8 mouse cellular contexts compared by ENCODE assay signal in genomic region chr17:33779271-33779966, GRCm38 (mm10). TPM values are rescaled to one million over a fixed set of nuclear protein-coding genes. Genes with fewer than 3 reads are reported as not detected.
A peak's percentile ranks its signal among the peaks of the same experiment; 100 is the strongest.
DNase-seq lines count a peak whose midpoint lies in the region; ATAC-seq and TF ChIP-seq lines count a peak whose summit lies in the region.

No protein-coding gene starts in this region.

- no peak for TF ChIP-seq CTCF in layer of hippocampus, adult 2 months (conservative IDR thresholded peaks at IDR 0.05)

- peaks cover 37% of the 10 kb centered on the region for H3K4me1 ChIP-seq in liver, embryonic 16.5 days (ENCODE audit: control insufficient read depth, low read depth, low read length)

- H3K4me2 ChIP-seq in liver, embryonic 16.5 days (ENCODE audit: low read depth, low read length): peak overlapping the region; percentile 83

- 47% methylated on average over 9 of the region's 9 CpGs for WGBS in liver, embryonic 16.5 days (ENCODE audit: insufficient replicate concordance)

- peaks cover 3% of the 10 kb centered on the region; the same call in 1 of the 2 replicates for H3K36me3 ChIP-seq in liver, embryonic 16.5 days (ENCODE audit: control insufficient read depth, insufficient read depth)

- H3K27ac ChIP-seq in layer of hippocampus, adult 2 months: peak overlapping the region; percentile 80
- H3K27ac ChIP-seq in liver, embryonic 16.5 days (ENCODE audit: low read length): peak overlapping the region; percentile 79

- peak; percentile 90 for DNase-seq in MN1 (ENCODE audit: low spot score)
- peak; percentile 47 for DNase-seq in cerebellum, adult 9-10 months
- peak; percentile 99 for DNase-seq in heart, postnatal 4 days
- DNase-seq in layer of hippocampus, adult 2 months (ENCODE audit: low spot score in 2 of 2): peak; percentile 87 to 91
- peak; percentile 40 for DNase-seq in retina, postnatal 7 days (ENCODE audit: low read depth, low spot score)

- no peak overlapping the region; the same call in 1 of the 2 replicates for H3K9ac ChIP-seq in liver, embryonic 16.5 days (ENCODE audit: low read depth, low read length)

- H3K9me3 ChIP-seq in liver, embryonic 16.5 days (replicated peaks; ENCODE audit: control insufficient read depth, low read length): no peaks in the 10 kb centered on the region

- H3K4me3 ChIP-seq in layer of hippocampus, adult 2 months: peak overlapping the region; percentile 55; the same call in 1 of the 2 replicates
- H3K4me3 ChIP-seq in liver, embryonic 16.5 days (ENCODE audit: low read depth, low read length): peak overlapping the region; percentile 64

- ATAC-seq in frontal cortex, adult (ENCODE audit: low TSS enrichment): peak; percentile 74
- ATAC-seq in liver, embryonic 16.5 days (ENCODE audit: low read depth): peak; percentile 74
- no peak for ATAC-seq in erythroid progenitor cell, adult 5-6 weeks (replicated peaks; ENCODE audit: low FRiP score, poor library complexity, severe bottlenecking)

- H3K27me3 ChIP-seq in liver, embryonic 16.5 days (ENCODE audit: control insufficient read depth, insufficient read depth, low read depth, low read length): no peaks in the 10 kb centered on the region

RNA-seq across cellular contexts. Expression of gene Angptl4, which starts 2.2 kb away (rescaled TPM):
- 10 to 100 TPM; 29.1 to 35.0 TPM for total RNA-seq in heart, postnatal 4 days (2021)
- total RNA-seq in layer of hippocampus, adult 2 months (2021): 1 to 10 TPM; 4.1 to 4.2 TPM
- 29.3 and 29.6 TPM in 2 replicates for polyA plus RNA-seq in liver, embryonic 16.5 days (2015; fragmentation: Nextera tagmentation; extraction: Ambion mirVana)
- 0.36 and 0.84 TPM in 2 replicates for total RNA-seq in erythroid progenitor cell, adult 5-6 weeks (2015; ENCODE audit: low replicate concordance)
- 0.77 TPM in 1 of 2 replicates, not detected in the other for total RNA-seq in erythroid progenitor cell, adult 5-6 weeks (2017; ENCODE audit: low replicate concordance)

RNA-seq across cellular contexts. Expression of gene Rab11b, which starts 19.1 kb away (rescaled TPM):
- 100 to 1,000 TPM; 333 to 343 TPM for total RNA-seq in heart, postnatal 4 days (2021)
- total RNA-seq in layer of hippocampus, adult 2 months (2021): 100 to 1,000 TPM; 306 to 322 TPM
- 107 and 115 TPM in 2 replicates for polyA plus RNA-seq in liver, embryonic 16.5 days (2015; fragmentation: Nextera tagmentation; extraction: Ambion mirVana)
- 59.1 and 87.6 TPM in 2 replicates for total RNA-seq in erythroid progenitor cell, adult 5-6 weeks (2015; ENCODE audit: low replicate concordance)
- 42.6 and 46.8 TPM in 2 replicates for total RNA-seq in erythroid progenitor cell, adult 5-6 weeks (2017; ENCODE audit: low replicate concordance)

RNA-seq across cellular contexts. Expression of gene Kank3, which starts 30.9 kb away (rescaled TPM):
- total RNA-seq in heart, postnatal 4 days (2021): 10 to 100 TPM; 57.5 to 58.5 TPM
- 10 to 100 TPM; 35.2 to 40.6 TPM for total RNA-seq in layer of hippocampus, adult 2 months (2021)
- polyA plus RNA-seq in liver, embryonic 16.5 days (2015; fragmentation: Nextera tagmentation; extraction: Ambion mirVana): 10.0 and 13.7 TPM in 2 replicates
- total RNA-seq in erythroid progenitor cell, adult 5-6 weeks (2015; ENCODE audit: low replicate concordance): 5.0 TPM in 1 of 2 replicates, not detected in the other
- 2.7 TPM in 1 of 2 replicates, not detected in the other for total RNA-seq in erythroid progenitor cell, adult 5-6 weeks (2017; ENCODE audit: low replicate concordance)

RNA-seq across cellular contexts. Expression of gene Rps28, which starts 44.9 kb away (rescaled TPM):
- 1,000 to 10,000 TPM; 1,097 to 1,179 TPM for total RNA-seq in heart, postnatal 4 days (2021)
- 100 to 1,000 TPM; 723 to 770 TPM for total RNA-seq in layer of hippocampus, adult 2 months (2021)
- polyA plus RNA-seq in liver, embryonic 16.5 days (2015; fragmentation: Nextera tagmentation; extraction: Ambion mirVana): 389 and 463 TPM in 2 replicates
- total RNA-seq in erythroid progenitor cell, adult 5-6 weeks (2015; ENCODE audit: low replicate concordance): 383 and 392 TPM in 2 replicates
- total RNA-seq in erythroid progenitor cell, adult 5-6 weeks (2017; ENCODE audit: low replicate concordance): 429 and 508 TPM in 2 replicates

RNA-seq across cellular contexts. Expression of gene Ndufa7, which starts 45.0 kb away (rescaled TPM):
- 100 to 1,000 TPM; 423 to 447 TPM for total RNA-seq in heart, postnatal 4 days (2021)
- total RNA-seq in layer of hippocampus, adult 2 months (2021): 100 to 1,000 TPM; 207 to 208 TPM
- polyA plus RNA-seq in liver, embryonic 16.5 days (2015; fragmentation: Nextera tagmentation; extraction: Ambion mirVana): 243 and 245 TPM in 2 replicates
- total RNA-seq in erythroid progenitor cell, adult 5-6 weeks (2015; ENCODE audit: low replicate concordance): 95.5 and 109 TPM in 2 replicates
- total RNA-seq in erythroid progenitor cell, adult 5-6 weeks (2017; ENCODE audit: low replicate concordance): 42.4 and 46.1 TPM in 2 replicates

Comparison
In these comparisons a context has a peak if more than half of its experiments do, and no peak if none do; other contexts are left out.
1. DNase-seq: peak in every context shown above with its lines; median percentile 99 in heart, postnatal 4 days; 90 in MN1; 89 in layer of hippocampus, adult 2 months; 47 in cerebellum, adult 9-10 months; 40 in retina, postnatal 7 days.
2. RNA of gene Angptl4, which starts 2.2 kb away (total RNA-seq): 29.1 to 35.0 TPM in heart, postnatal 4 days; 4.1 to 4.2 TPM in layer of hippocampus, adult 2 months and 0.36 to 0.84 TPM in erythroid progenitor cell, adult 5-6 weeks; every median in the first group is over 4 times any median in the second.
3. RNA of gene Kank3, which starts 30.9 kb away (total RNA-seq): 57.5 to 58.5 TPM in heart, postnatal 4 days and 35.2 to 40.6 TPM in layer of hippocampus, adult 2 months; 2.7 to 5.0 TPM in erythroid progenitor cell, adult 5-6 weeks; every median in the first group is over 4 times any median in the second.